Mouse (Mus musculus) left cerebral cortex, adult 2 months (tissue): Measurements from ENCODE around the gene Vwa8. TPM values are rescaled to one million over a fixed set of nuclear protein-coding genes. Genes with fewer than 3 reads are reported as not detected.
A peak's percentile ranks its signal among the peaks of the same experiment; 100 is the strongest.

Experiments used
- DNase-seq, 2 experiments: peaks; one replicate each; pipeline ENCODE4 v3.0.0; 2021 to 2022; ENCODE audit warnings: low spot score in 2 of 2, mixed read lengths in 1 of 2; ENCODE audit errors: extremely low spot score in 1 of 2
- H3K27ac ChIP-seq: fragments of 200-600 bp; 2 replicates; pipeline ENCODE4 v1.8.1; 2022
- H3K4me3 ChIP-seq: fragments of 200-600 bp; 2 replicates; pipeline ENCODE4 v1.8.1; 2022
- CTCF ChIP-seq: fragments of 200-600 bp; IDR thresholded peaks from 2 replicates; pipeline ENCODE4 v1.8.1; 2022; ENCODE audit warnings: antibody characterized with exemption, mild to moderate bottlenecking, moderate library complexity
- intact Hi-C: fragments of 180-260 bp; cut with DNase I; formaldehyde crosslinking; loops from one replicate; pipeline ENCODE4 v1.15.1; 2025
- total RNA-seq, 2 experiments: library from RNA; stranded (reverse); gene quantifications; 2 replicates each; pipeline ENCODE4 v1.2.3; 2021

Vwa8 gene
- total RNA-seq, 2 experiments from 2014 or later: 31.7 to 32.3 TPM

DNA sequence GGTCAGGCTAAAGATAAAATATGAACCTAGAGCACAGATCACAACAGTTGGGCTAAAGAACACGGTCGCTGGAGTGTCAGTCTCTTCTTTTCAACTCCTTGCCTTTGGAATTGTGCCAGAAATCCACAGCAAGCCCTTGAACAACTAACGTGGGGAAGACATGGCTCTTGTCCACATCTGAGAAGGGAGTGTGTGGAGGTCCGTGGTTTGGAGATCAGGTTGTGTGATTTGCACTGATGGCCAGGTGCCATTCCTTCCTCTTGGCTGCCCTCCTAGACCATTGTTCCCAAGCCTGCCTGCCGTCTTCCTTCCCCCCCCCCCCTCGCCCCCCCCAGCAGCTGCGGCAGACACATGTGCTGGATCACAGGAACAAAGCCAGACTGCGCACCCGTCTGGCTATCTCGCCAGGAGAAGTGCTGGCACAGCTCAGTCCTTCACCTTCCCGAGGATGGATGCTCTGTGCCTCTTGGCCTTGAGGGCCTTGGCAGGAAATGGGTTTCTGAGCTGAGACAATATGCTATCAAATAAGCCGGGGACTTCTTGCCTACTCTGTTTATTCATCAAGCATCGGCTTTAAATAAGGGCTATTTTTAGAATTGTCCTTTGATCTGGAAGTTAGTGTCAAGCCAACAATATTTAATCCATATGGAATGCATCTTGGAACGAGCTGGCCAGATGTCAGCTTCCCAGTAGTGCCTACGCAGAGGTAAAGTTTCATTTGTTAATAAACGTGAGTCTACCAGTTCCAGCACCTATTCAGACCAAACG, 308.8 kb downstream of the Vwa8 start:
- TF ChIP-seq CTCF: no peak
- DNase-seq: no peak
- no peak overlapping the region for H3K27ac ChIP-seq
- intact Hi-C loops: no loop called here
- no peak overlapping the region for H3K4me3 ChIP-seq

DNA sequence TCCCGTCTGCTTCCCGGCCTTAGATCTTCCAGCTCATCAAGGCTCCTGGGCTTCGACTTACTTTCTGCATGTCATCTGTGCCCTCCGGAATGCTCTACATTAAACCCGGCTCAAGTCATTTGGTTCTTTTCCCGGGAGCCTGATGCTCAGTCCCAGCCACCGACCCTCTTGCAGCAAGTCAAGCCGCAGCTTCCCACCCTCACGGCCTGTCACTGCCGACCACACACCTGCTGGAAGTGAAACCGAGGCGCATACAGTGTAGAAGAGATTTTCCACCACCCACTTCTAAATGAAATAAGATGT, 309.3 kb downstream of the Vwa8 start:
- no peak for DNase-seq
- H3K27ac ChIP-seq: no peak overlapping the region
- no peak for TF ChIP-seq CTCF
- H3K4me3 ChIP-seq: no peak overlapping the region
- intact Hi-C loops: no loop called here

DNA sequence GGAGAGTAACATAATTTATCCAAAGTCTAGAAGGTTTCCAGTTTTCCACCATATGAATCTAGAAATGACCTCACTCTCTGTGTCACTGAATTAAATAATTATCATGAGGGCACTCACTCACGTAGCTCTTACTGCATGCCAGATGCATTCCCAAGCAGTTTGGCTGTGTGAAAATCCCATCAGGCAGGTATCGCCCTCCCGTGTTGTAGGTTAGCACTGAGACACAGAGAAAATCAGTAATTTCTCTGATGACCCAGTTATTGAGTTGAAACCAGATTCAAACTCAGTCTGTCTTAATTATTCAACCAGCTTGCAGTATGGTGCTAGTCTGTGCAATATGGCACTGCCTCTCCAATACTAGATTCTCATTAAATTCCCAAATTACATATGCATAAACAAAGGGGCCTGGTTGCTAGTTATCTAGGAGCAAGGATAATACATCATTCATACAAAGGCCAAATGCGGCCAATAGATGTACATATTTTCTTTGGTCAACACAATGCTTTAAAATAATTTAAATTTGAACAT, 309.9 kb downstream of the Vwa8 start:
- intact Hi-C loops: no loop called here
- DNase-seq: no peak
- Histone ChIP-seq H3K27ac (no peak overlapping the region), H3K4me3 (no peak overlapping the region)
- no peak for TF ChIP-seq CTCF

DNA sequence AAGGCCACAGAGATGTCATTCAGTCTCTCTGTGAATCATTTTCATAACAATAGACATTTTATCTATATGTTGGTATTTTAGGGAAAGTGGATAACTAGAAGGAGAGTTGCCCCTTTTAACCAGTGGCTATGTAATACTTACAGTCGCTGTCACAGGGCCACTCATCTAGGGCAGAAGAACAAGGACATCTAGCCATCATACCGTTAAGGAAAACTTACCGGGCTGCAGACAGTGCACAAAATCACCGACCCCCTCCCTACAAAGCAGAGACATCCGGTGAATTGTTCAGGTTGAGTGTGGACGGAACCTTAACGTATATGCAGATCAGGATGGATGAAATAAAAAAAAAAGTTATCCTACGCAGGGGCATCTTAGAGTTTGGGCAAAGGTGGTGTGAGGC, 310.6 kb downstream of the Vwa8 start:
- intact Hi-C loops: no loop called here
- no peak for DNase-seq
- no peak overlapping the region for H3K27ac ChIP-seq

DNA sequence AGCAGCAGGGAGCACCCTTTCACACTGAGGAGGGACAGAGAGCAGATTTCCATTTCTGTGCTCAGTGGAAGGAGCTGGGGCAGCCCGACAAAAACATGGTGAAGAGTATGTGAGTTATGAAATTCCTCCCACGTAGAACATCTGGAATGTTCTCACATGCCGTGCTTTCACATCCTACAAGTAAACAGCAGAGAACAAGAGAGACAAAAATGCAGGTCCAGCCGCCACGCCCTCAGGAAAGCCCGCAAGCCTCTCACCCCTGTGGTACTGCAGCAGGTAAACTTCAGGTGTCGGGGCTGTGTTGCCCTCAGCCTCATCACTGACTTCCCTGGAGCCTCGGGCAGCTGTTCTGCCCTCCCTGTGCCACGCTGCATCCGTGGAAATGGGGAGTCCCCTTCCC, 311.6 kb downstream of the Vwa8 start:
- TF ChIP-seq CTCF: no peak
- no peak for DNase-seq
- H3K27ac ChIP-seq: no peak overlapping the region
- H3K4me3 ChIP-seq: no peak overlapping the region
- intact Hi-C loops: no loop called here

More for the DNA sequence above, 310.6 kb downstream of the Vwa8 start:
- TF ChIP-seq CTCF: no peak
- no peak overlapping the region for H3K4me3 ChIP-seq

DNA sequence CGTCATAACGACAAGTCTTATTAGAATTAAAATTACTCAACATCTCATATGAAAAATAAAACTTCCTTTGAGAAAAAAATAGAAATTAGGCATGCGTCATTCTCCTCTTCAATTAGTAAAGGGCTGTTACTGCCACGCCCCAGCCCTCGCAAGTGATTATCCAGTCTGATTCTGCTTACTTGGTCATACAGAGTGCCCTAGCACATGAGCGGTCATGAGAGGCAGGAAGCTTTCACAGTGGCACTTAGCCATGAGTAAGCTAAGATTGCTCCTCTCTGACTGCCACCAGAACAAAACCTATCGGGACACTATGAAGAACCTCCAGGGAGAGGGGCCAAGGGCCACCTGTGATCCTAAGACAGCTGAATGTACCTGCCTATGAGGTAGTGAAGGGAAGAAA, 312.1 kb downstream of the Vwa8 start:
- DNase-seq: no peak
- no peak for TF ChIP-seq CTCF
- Histone ChIP-seq H3K4me3 (no peak overlapping the region), H3K27ac (no peak overlapping the region)
- intact Hi-C loops: no loop called here

DNA sequence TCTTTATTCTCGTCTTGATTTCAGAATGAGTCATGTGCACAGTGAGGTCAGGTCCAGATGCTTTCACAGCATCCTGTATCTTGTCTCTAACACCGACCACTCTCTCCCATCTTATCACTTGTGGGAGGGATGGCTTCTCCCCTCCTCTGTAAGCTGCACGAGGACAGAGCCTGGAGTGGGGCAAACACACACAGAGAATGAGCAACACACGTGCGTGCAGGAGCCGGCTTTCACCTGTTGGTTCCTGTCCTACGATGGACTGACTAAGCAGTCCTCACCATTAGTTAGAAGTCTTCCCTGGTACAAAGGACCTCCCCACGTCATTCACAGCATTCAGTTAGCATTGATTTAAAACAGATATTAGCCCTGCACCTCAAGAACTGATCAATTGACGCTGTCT, 312.9 kb downstream of the Vwa8 start:
- no peak overlapping the region for H3K27ac ChIP-seq
- no peak for DNase-seq
- TF ChIP-seq CTCF: no peak
- intact Hi-C loops: no loop called here
- H3K4me3 ChIP-seq: no peak overlapping the region

DNA sequence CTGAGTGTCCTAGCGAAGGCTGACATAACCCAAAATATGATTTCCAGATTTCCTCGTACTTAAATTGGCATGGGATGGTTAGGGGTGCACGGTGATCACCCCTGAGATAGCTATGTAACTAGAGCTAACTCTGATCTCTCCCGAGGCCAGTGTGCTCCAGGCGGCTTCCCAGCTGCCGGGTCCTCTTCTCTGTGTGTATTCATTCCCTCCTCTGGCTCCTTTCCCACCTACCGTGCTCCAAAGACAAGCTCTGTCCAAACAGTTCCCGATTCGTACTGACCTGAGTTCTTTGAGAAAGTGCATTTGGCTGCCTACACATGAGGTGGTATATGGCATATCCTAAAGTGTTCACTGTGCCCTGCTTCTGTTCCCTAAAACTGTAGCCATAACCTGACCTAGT, 313.8 kb downstream of the Vwa8 start:
- intact Hi-C loops: no loop called here
- no peak for DNase-seq
- Histone ChIP-seq H3K27ac (no peak overlapping the region), H3K4me3 (no peak overlapping the region)
- no peak for TF ChIP-seq CTCF

DNA sequence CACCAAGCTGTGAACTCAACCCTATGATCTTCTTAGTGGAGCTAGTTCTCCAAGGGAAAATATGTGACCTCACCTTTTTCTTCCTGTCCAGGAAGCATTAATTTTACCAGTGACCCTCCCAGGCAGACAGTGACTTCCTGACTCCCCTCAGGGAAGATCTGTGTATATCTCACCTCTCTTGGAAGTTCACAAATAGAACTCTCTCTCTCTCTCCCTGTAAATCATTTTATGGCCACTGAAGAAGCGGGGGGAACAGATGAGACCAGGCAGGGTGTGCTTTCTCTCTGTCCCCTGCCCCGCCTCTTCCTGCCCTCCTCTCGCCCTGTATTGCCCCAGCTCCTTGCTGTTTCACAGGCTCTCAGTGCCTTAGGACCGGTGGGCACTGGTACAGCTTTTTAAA, 315.5 kb downstream of the Vwa8 start:
- no peak for DNase-seq
- TF ChIP-seq CTCF: no peak
- H3K4me3 ChIP-seq: no peak overlapping the region
- intact Hi-C loops: no loop called here
- H3K27ac ChIP-seq: no peak overlapping the region

DNA sequence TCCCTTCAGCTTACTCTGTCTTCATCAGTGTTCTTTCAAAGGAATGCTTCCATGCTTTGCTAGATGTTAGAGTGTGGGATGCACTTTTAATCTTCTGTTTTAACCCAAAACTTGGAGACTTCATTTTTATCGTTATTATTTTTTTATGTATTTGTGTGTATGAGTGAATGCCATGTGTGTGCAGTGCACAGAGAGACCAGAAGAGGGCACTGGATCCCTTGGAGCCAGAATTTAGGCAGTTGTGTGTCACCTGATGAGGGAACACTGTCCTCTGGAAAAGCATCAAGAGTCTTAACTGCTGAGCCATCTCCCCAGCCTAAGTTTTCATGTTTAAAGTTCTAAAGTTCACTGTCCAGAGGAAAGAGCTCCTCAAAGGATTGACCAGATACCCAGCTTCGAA, 316.1 kb downstream of the Vwa8 start:
- intact Hi-C loops: no loop called here
- DNase-seq: no peak
- peak; percentile 44 for TF ChIP-seq CTCF
- Histone ChIP-seq H3K4me3 (no peak overlapping the region), H3K27ac (no peak overlapping the region)

DNA sequence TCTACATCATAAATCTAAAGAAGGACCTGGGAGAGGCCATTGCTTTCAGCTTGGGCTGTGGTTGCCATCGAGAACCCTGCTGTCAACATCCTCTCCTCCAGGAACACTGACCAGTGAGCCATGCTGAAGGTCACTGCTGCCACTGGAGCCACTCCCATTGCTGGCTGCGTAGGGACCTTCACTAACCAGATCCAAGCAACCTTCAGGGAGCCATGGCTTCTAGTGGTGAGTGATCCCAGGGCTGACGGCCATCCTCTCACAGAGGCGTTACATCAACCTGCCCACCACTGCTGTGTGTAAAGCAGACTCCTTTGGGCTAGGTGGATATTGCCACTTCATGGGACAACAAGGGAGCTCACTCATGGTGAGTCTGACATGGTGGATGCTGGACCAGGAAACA, 325.7 kb downstream of the Vwa8 start:
- Histone ChIP-seq H3K27ac (no peak overlapping the region), H3K4me3 (no peak overlapping the region)
- intact Hi-C loops: no loop called here
- no peak for DNase-seq
- TF ChIP-seq CTCF: no peak

DNA sequence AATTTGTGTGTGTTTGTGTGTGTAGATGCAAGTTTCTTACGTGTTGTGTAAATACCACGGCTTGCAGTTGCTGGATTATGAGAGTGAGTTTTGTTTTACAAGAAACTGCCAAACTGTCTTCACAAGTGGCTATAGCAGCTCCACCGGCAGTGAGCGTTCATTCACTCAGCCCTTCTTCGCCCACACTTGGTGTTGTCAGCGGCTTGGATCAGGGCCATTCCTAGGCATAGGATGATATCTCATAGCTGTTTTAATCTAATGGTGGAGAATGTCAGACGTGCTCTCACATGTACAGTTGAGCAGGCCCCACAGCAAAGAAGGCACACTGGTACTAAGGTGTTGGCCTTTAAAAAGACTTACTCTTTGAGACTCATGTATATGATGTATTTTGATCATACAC, 328.9 kb downstream of the Vwa8 start:
- Histone ChIP-seq H3K4me3 (no peak overlapping the region), H3K27ac (no peak overlapping the region)
- TF ChIP-seq CTCF: no peak
- intact Hi-C loops: no loop called here
- peak; percentile 37 to 52 for DNase-seq

DNA sequence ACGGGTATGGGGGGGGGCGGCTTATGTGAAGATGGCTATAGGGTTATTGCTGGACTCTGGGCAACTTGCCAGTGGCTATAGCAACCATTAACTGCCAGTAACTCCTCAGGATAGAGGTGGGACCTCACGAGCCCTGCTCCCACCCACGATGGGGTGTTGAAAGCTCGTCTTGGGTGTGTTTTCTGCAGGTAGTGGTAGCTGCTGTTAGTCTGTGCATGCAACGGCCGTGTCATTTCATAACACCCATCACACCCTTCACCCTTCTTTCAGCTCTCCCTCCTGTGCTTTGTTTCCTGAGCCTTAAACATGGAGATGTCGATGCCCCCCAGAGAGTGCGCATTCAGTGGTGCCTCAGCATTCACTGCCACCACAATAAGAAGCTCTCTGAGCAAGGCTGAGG, 329.4 kb downstream of the Vwa8 start:
- intact Hi-C loops: no loop called here
- no peak overlapping the region for H3K27ac ChIP-seq
- DNase-seq: no peak
- H3K4me3 ChIP-seq: no peak overlapping the region
- TF ChIP-seq CTCF: no peak
